Mouse (Mus musculus) neural tube, embryonic 11.5 days (tissue): Measurements from ENCODE around the gene Gtf3c5. TPM values are rescaled to one million over a fixed set of nuclear protein-coding genes. Genes with fewer than 3 reads are reported as not detected.
A peak's percentile ranks its signal among the peaks of the same experiment; 100 is the strongest.

Experiments
- ATAC-seq: fragments of 200-750 bp; cut with Nextera tagmentation; 2 replicates; pipeline ENCODE4 v1.8.0; 2017; ENCODE audit warnings: moderate number of reproducible peaks, mild to moderate bottlenecking, moderate TSS enrichment, moderate library complexity; ENCODE audit not compliant: insufficient read depth, low FRiP score, low TSS enrichment
- DNase-seq: peaks from one replicate; pipeline ENCODE4 v3.0.0-alpha.2; 2015; ENCODE audit warnings: low spot score
- H3K27ac ChIP-seq: fragments of 300-500 bp; sonication (generic); 2 replicates; pipeline ENCODE4 v1.5.1; 2014; ENCODE audit warnings: low read depth, mild to moderate bottlenecking, low read length
- H3K27me3 ChIP-seq: fragments of 300-500 bp; sonication (generic); 2 replicates; pipeline ENCODE4 v1.6.1; 2014; ENCODE audit warnings: mild to moderate bottlenecking, low read length, mixed read lengths; ENCODE audit not compliant: control insufficient read depth, insufficient read depth
- H3K36me3 ChIP-seq: fragments of 300-500 bp; sonication (generic); 2 replicates; pipeline ENCODE4 v1.6.1; 2014; ENCODE audit warnings: mild to moderate bottlenecking, low read length, moderate library complexity, mixed read lengths; ENCODE audit not compliant: control insufficient read depth, insufficient read depth
- H3K4me1 ChIP-seq: fragments of 300-500 bp; sonication (generic); 2 replicates; pipeline ENCODE4 v1.6.1; 2014; ENCODE audit warnings: low read length, mixed read lengths; ENCODE audit not compliant: control insufficient read depth, insufficient read depth
- H3K4me2 ChIP-seq: fragments of 300-500 bp; sonication (generic); 2 replicates; pipeline ENCODE4 v1.6.1; 2014; ENCODE audit warnings: low read depth, mild to moderate bottlenecking, moderate library complexity
- H3K4me3 ChIP-seq: fragments of 300-500 bp; sonication (generic); 2 replicates; pipeline ENCODE4 v1.5.1; 2014; ENCODE audit warnings: low read depth, low read length
- H3K9ac ChIP-seq: fragments of 300-500 bp; sonication (generic); 2 replicates; pipeline ENCODE4 v1.6.1; 2014; ENCODE audit warnings: mild to moderate bottlenecking, low read length
- H3K9me3 ChIP-seq: fragments of 300-500 bp; sonication (generic); 2 replicates; pipeline ENCODE4 v1.6.1; 2016; ENCODE audit warnings: low read length; ENCODE audit not compliant: control insufficient read depth
- WGBS: fragments of 180-500 bp; shearing (Covaris S2); extraction: QIAGEN DNeasy Blood & Tissue Kit; methylation state at CpG from one replicate; pipeline ENCODE4 v1.1.7; 2014; 5-methylcytosine and 5-hydroxymethylcytosine counted together
- polyA plus RNA-seq: library from polyadenylated mRNA; unstranded; fragments of >200 nt; fragmentation: Nextera tagmentation; extraction: Ambion mirVana; gene quantifications from 2 replicates; pipeline ENCODE4 v1.2.1, GENCODE M21; 2014

Gene Gtf3c5
- polyA plus RNA-seq, 1 experiment from 2014 or later, result 43.8 TPM

DNA sequence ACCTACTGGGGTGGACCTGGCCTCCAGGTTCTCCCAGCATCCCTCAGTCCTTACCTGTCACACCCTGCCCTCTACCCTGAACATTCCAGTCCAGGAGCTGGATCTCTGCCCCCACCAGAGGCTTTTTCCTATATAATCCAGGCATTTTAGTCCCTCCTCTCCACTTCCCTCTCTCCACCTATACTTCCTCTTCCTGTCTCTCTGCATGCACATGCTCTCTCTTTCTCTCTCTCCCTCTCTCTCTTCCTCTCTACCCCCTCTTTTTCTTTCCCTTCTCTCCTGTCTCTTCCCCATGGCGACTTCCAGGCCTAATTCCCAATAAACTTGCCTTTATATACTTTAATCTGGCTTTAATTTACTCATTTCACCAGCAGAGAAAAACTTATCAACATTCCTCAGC, 5.0 kb upstream of the Gtf3c5 start:
- no peak overlapping the region for H3K27ac ChIP-seq
- no peak overlapping the region for H3K9ac ChIP-seq
- no peaks in the 10 kb centered on the region for H3K4me1 ChIP-seq
- no peak overlapping the region for H3K4me2 ChIP-seq
- ATAC-seq (no peak), DNase-seq (no peak)
- H3K4me3 ChIP-seq, result no peak overlapping the region
- H3K9me3 ChIP-seq, result no peaks in the 10 kb centered on the region
- H3K27me3 ChIP-seq, result no peaks in the 10 kb centered on the region
- 26% methylated on average over 1 of the region's 1 CpGs for WGBS
- H3K36me3 ChIP-seq, result no peaks in the 10 kb centered on the region

DNA sequence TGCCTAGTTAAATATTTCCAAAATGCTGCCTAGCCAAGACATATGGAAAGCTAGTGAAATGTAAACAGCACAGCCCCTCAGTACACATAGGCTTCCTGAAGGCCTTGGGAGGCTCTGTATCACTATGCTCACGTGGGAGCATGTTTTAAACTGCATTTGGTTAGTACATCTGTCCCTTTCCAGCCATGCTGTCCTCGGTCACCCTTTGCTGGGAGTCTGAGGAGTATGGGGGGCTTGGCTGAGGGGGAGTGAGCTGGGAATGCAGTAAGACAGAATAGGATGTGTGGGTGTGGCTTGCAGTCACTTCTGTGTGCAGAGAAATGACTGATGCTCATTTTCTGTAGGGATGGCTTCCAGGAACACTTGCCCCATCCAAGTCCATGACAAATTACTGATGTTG, 2.2 kb upstream of the Gtf3c5 start:
- no peaks in the 10 kb centered on the region for H3K9me3 ChIP-seq
- no peak overlapping the region for H3K9ac ChIP-seq
- H3K27me3 ChIP-seq, result no peaks in the 10 kb centered on the region
- 51% methylated on average over 2 of the region's 2 CpGs for WGBS
- DNase-seq (no peak), ATAC-seq (no peak)
- no peak overlapping the region for H3K4me3 ChIP-seq
- no peak overlapping the region for H3K4me2 ChIP-seq
- H3K36me3 ChIP-seq, result no peaks in the 10 kb centered on the region
- H3K27ac ChIP-seq, result no peak overlapping the region
- H3K4me1 ChIP-seq, result peaks cover 9% of the 10 kb centered on the region; the same call in 1 of the 2 replicates

DNA sequence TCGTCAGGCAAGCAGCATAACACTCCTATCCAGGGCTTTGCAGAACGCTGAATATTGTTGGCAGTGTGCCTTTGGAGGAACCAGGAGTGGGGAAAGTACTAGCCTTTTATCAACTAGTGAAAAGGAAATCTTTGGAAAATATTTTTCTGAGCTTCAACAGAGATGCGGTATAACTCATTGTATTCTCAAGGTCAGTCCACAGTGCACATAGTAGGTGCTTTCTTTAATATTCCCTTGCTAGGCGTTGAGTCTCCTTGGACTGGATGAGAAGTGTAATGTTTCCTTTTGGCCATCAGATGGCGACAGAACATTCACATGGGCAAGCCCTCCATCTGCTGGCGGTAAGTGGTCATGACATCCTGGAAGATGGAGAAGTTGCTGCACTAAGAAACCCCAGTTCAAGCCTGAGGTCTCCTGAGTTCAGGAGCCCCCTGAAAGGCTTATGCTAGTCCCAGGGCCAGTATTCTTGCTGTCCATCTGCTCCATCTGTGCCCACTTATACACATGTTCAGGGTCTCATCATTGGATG, 1.6 kb upstream of the Gtf3c5 start:
- no peak overlapping the region for H3K9ac ChIP-seq
- H3K4me1 ChIP-seq, result peaks cover 9% of the 10 kb centered on the region; the same call in 1 of the 2 replicates
- no peaks in the 10 kb centered on the region for H3K36me3 ChIP-seq
- H3K4me2 ChIP-seq, result no peak overlapping the region
- H3K27me3 ChIP-seq, result no peaks in the 10 kb centered on the region
- 20% methylated on average over 6 of the region's 6 CpGs for WGBS
- H3K9me3 ChIP-seq, result no peaks in the 10 kb centered on the region
- no peak for ATAC-seq
- H3K27ac ChIP-seq, result no peak overlapping the region
- no peak overlapping the region for H3K4me3 ChIP-seq
- peak; percentile 84 for DNase-seq

DNA sequence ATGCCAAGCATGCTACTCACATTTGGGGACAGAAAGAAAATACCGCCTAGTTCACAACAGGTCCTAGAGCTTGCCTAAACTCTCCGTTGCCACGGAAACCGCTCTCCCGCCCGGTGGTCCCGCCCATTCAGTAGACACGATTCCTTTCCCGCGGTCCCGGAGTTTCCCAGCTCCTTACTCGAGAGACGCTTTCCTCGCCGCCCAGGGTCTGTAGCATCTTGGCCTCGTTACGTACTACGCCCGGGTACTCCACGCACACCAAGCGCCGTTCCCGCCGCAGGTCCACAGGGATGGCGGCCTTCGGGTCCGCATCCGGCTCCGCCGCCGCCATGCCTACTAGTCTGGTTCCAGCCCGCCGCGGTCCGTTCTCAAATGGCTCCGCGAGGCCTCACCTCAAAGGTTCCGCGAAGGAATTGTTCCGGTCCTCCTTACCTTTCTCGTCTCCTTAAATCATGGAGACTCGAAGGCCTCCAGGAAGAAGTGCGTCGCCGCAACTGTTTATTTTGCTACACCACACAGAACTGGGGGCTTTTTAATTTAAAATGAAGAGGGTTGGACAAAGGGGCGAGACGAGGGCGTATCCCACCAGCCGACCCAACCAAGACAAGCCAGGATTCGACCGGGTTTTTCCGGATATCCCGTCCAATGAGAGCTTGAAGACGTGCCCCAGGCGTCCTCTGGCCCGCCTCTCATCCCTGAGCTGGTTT, 751 bp downstream of the Gtf3c5 start:
- Histone ChIP-seq H3K27ac (peak overlapping the region; percentile 83), H3K9ac (peak overlapping the region; percentile 67), H3K27me3 (no peaks in the 10 kb centered on the region), H3K36me3 (0 out of 2 replicates have a peak, but pooled peaks cover 2% of the 10 kb centered on the region), H3K9me3 (no peaks in the 10 kb centered on the region), H3K4me2 (peak overlapping the region; percentile 62), H3K4me3 (peak overlapping the region; percentile 61), H3K4me1 (peaks cover 9% of the 10 kb centered on the region; the same call in 1 of the 2 replicates)
- WGBS, result under 1% methylated on average over 56 of the region's 56 CpGs
- ATAC-seq (peak; percentile 90), DNase-seq (peak; percentile 92)

DNA sequence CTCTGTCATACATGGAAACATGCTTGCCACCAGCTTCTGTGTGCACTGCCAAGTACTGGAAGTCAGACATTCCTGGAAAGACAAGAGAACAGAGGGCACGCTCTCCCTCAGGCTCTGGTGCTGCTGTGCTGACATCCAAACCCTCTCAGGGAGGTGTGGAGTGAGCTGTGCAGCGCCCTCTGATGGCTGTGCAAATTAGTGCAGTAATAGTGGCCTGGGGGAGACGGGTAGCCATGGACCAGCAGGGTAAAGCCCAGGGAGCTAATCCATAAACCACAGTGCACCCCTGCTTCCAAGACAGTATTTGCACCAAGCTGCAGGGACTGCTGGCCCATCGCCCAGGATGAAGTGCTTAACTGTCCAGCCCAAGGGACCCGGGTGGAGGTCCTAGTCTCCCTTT, 5.5 kb downstream of the Gtf3c5 start:
- no peak overlapping the region for H3K27ac ChIP-seq
- peaks cover 7% of the 10 kb centered on the region; the same call in 1 of the 2 replicates for H3K4me1 ChIP-seq
- ATAC-seq (no peak), DNase-seq (no peak)
- WGBS, result 73% methylated on average over 5 of the region's 5 CpGs
- H3K36me3 ChIP-seq, result peaks cover 21% of the 10 kb centered on the region
- H3K9me3 ChIP-seq, result no peaks in the 10 kb centered on the region
- no peaks in the 10 kb centered on the region for H3K27me3 ChIP-seq
- H3K9ac ChIP-seq, result no peak overlapping the region
- no peak overlapping the region for H3K4me2 ChIP-seq
- no peak overlapping the region for H3K4me3 ChIP-seq

DNA sequence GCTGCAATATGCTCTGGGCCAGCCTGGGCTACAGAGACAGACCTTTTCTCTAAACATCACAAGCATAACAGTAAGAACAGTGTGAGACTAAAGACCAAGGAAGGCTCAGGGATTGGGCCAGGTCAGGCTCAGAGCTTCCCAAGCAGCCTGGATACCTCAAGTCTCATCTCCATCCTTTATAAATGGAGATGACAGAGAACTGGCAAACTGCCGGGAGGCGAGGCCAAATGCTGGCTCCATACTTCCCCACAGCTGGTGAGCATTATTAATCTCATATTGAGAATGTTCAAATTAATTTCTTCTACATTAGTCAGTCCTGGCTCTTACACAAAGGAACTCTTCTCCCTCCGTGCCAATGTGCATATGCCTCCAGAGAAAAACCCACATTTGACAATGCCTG, 6.7 kb downstream of the Gtf3c5 start:
- no peak overlapping the region for H3K4me2 ChIP-seq
- peaks cover 31% of the 10 kb centered on the region for H3K36me3 ChIP-seq
- H3K4me3 ChIP-seq, result no peak overlapping the region
- H3K27me3 ChIP-seq, result no peaks in the 10 kb centered on the region
- H3K4me1 ChIP-seq, result peaks cover 4% of the 10 kb centered on the region; the same call in 1 of the 2 replicates
- H3K9me3 ChIP-seq, result no peaks in the 10 kb centered on the region
- WGBS, result 91% methylated on average over 3 of the region's 3 CpGs
- ATAC-seq (no peak), DNase-seq (no peak)
- no peak overlapping the region for H3K27ac ChIP-seq
- no peak overlapping the region for H3K9ac ChIP-seq

DNA sequence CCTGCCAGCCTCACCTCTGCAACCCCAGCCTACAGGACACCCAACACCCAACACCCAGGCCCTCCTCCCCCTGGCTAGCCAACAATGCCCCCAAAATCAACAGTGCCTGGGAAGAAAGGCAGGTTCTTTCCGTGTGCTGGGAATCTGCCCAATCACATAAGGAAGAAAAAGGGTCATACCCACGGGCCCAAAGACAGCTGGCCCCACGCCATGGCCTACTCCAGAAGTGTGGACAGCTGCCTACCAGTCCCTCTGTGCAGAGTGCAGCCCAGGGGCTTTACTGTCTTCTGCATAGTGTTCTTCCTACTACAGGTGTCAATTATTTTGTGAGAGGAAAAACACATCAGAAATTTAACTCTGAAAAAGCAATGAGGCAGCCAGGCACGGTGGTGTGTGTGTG, 8.2 kb downstream of the Gtf3c5 start:
- no peak for DNase-seq
- Histone ChIP-seq H3K9me3 (no peaks in the 10 kb centered on the region), H3K4me2 (no peak overlapping the region), H3K4me1 (no peaks in the 10 kb centered on the region), H3K36me3 (peaks cover 39% of the 10 kb centered on the region), H3K4me3 (no peak overlapping the region), H3K27ac (no peak overlapping the region), H3K27me3 (no peaks in the 10 kb centered on the region), H3K9ac (no peak overlapping the region)
- 85% methylated on average over 4 of the region's 4 CpGs for WGBS
- ATAC-seq, result no peak

DNA sequence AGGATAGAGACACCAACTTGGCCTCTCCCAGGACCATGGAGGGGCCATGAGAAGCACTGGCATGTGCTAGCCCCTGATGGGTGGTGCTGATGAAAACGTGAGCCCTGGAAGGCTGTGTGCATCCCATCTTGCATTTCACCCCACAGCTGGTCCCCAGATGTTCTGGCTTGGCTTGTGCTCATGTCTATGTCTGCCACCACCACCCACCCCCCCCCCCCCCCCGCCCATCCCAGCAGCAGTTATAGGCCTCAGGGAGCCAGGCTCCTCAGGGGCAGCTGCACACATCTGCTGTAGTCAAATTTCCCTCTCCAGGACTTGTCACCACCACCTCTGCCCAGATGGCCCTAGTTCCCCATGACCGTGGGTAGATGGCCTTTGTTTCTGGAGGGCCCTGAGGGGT, 13.6 kb downstream of the Gtf3c5 start:
- Histone ChIP-seq H3K4me3 (no peak overlapping the region), H3K9me3 (no peaks in the 10 kb centered on the region), H3K4me1 (no peaks in the 10 kb centered on the region), H3K27me3 (no peaks in the 10 kb centered on the region), H3K9ac (no peak overlapping the region), H3K36me3 (peaks cover 48% of the 10 kb centered on the region), H3K27ac (no peak overlapping the region), H3K4me2 (no peak overlapping the region)
- 42% methylated on average over 2 of the region's 3 CpGs for WGBS
- no peak for ATAC-seq
- DNase-seq, result no peak

DNA sequence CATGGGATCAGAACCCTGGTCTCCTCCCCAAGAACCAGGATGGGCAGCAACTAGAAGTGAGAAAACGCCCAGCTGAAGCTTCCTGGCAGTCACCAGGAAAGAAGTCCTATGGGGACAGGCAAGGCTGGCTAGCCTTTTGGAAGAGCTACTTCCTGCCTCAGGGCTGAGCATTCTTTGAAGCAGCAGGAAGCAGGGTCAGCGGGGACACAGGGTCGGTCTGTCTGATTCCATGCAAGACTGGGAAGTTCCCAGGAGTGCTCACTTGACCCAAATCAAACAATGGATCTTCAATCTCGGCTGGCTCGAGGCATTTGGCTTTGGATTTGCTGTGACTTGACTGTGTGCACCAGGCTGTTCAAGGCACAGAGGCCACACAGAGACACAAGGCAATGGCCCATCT, 17.0 kb downstream of the Gtf3c5 start:
- Histone ChIP-seq H3K4me1 (no peaks in the 10 kb centered on the region), H3K4me3 (no peak overlapping the region), H3K27ac (no peak overlapping the region), H3K36me3 (peaks cover 26% of the 10 kb centered on the region), H3K27me3 (no peaks in the 10 kb centered on the region), H3K4me2 (no peak overlapping the region), H3K9ac (no peak overlapping the region), H3K9me3 (no peaks in the 10 kb centered on the region)
- DNase-seq, result no peak
- ATAC-seq, result no peak
- WGBS, result 74% methylated on average over 5 of the region's 5 CpGs
